Mouse (Mus musculus): Measurements from ENCODE around the gene Senp3.

The Senp3 gene

DNA sequence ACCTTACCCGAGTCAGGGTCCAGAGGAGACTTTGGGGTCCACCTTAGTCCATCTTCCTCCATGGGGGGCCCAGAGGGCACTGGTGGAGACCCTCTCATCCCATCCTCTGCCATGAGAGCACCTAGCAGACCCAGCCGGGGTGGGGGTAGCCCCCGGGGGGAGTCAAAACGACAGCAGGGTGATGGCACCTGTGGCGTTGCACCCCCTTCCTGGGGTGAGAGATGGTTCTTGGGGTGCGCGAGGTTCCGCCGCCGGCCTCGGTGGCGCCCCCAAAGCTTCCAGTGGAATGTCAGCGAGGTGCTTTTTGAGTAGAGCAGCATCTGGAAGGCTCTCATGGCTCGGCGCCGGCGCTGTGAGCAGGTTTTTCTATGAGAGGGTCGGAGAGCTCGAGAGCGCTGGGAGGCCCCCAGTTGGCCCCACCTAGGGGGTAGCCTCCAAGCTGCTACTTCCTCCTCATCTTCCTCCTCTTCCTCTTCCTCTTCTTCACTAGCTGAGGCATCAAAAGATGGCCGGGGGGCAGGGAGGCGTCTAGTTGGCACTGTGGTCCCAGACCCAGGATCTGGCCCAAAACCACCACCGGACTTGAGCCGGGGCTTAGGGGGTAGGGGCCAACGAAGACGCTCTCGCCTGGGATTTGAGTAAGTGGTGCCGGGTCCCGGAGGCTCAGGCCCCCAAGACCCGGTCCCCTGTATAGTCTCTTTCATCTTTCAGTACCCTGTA lies 1.6 kb downstream of the Senp3 start:
- DNase-seq, result no peak

DNA sequence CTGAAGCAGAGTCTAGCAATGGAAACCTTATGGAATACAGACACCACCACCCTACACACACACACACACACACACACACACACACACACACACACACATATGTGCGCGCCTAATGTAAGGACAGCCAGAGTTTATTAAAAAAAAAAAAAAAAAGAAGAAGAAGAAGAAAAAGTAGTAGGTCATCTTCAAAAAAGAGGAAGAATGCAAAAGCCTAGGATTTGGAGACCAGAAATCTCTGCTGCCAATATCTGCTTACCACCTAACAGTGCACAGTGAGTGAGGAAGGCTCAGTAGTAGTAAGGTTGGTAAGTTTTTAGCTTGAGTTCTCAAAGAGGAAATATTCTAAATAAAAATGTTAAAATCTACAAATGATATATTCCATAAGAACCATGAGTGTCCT lies 2.7 kb downstream of the Senp3 start:
- no peak for DNase-seq

GRCm38 (mm10) chr11:69672211-69672706 lies 9.6 kb downstream of the Senp3 start, which contains the start of gene Eif4a1:
Gene Eif4a1, minus strand, starts transcription at chr11:69672423.
- DNase-seq, result peak; percentile 99 to 100

DNA sequence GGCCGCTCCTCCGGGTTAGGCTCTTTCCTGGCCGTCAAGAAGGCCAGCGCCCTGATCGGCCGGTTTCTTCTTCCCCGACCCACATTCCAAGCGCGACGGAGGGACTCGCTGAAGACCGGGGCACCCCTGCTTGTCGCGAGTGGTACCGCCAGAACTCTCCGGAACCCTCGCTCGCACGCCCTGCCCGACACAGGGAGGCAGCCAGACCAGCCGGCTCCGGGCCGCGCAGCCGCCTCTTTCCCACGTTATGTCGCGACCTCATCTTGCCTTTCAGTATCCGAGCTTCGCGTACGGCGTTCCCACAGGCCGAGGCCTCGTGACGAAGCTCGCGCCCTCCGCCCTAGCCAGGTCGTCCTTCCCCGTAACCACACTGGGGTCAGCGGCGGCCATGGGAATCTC lies 10.2 kb downstream of the Senp3 start:
- no peak for DNase-seq

GRCm38 (mm10) chr11:69670786-69671725 lies 10.8 kb downstream of the Senp3 start:
- DNase-seq, result peak; percentile 93 to 97

DNA sequence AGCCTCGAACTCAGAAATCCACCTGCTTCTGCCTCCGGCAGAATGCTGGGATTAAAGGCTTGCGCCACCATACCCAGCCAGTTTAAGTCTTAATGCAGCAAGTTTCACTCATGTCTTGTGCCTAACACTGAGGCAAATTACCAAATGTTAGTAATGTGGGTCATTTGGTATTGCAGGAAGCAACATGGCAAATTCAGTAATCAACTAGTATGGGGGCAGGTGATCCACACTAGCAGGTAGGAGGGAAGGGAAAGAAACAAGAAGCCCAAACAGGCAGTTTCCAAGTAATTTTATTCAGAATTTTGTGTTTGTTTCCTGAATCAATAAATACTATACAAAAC lies 15.2 kb downstream of the Senp3 start:
- DNase-seq, result no peak

DNA sequence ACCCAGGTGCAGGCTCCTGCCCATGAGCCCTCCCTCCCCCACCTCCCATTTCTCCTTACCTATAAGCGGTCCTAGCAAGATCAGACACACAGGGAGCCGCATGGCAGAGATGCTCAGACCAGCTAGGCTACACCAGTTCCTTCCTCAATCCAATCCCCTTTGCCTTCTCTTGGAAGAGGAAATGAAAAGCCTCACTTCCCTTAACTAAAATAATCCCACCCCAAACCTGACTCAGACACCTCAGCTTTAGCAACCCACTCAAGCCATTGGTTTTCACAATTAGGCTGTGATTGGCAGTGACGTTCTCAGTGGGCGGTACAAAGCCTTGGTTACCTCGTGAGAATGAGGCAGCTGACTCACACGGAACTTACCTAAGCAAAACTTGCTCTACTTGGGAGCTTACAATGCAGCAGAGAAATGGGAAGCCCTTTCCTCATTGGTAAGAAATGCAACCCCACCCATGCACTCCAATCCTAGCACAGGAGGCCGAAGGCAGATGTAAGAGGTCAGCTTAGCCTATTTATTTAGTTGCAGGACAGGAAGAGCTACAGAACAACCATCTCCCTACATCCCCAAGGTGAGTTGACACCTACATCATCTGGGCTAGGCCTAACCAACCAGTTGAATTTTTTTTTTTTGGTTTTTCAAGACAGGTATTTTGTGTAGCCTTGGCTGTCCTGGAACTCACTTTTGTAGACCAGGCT lies 15.8 kb downstream of the Senp3 start, which contains the start of gene Cd68:
Cd68 (minus strand) TSS at position 193 of the 704 bp plus-strand sequence.
- DNase-seq, result no peak

DNA sequence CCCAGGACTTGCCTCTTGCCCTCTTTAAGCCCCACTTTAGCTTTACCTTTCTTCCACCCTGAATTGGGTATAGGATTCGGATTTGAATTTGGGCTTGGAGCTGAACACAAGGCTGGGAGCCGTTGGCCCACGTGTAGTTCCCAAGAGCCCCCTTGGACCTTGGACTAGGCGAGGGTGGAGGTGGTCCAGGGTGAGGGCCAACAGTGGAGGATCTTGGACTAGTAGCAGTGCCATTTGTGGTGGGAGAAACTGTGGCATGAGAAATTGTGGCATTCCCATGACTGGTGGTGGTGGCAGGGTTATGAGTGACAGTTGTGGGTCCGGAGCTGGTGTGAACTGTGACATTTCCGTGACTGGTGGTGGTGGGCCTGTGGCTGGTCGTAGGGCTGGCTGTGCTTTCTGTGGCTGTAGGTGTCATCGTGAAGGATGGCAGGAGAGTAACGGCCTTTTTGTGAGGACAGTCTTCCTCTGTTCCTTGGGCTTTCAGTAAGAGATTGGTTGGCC lies 16.4 kb downstream of the Senp3 start:
- DNase-seq, result no peak

GRCm38 (mm10) chr11:69664841-69665240 lies 17.0 kb downstream of the Senp3 start:
- DNase-seq, result no peak

DNA sequence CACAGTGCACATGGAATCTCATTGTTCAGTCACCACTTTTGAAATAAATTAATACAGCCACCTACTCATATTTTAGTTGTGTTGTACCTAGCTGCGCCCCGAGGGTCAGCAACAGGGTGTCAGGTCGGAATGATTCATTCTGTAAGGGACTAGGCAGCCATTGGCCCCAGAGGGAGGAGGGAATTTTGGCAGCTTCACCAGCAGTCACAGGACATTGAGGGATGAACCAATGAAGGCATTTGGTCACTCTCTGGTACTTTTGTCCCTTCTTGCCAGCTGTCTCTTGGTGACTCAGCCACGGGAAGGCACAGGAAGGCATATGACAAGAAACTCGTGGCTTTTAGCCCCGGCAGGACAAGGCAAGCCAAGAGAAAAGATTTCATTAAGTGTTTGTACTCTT lies 18.1 kb downstream of the Senp3 start:
- no peak for DNase-seq

GRCm38 (mm10) chr11:69662967-69663671 lies 18.8 kb downstream of the Senp3 start:
- no peak for DNase-seq

DNA sequence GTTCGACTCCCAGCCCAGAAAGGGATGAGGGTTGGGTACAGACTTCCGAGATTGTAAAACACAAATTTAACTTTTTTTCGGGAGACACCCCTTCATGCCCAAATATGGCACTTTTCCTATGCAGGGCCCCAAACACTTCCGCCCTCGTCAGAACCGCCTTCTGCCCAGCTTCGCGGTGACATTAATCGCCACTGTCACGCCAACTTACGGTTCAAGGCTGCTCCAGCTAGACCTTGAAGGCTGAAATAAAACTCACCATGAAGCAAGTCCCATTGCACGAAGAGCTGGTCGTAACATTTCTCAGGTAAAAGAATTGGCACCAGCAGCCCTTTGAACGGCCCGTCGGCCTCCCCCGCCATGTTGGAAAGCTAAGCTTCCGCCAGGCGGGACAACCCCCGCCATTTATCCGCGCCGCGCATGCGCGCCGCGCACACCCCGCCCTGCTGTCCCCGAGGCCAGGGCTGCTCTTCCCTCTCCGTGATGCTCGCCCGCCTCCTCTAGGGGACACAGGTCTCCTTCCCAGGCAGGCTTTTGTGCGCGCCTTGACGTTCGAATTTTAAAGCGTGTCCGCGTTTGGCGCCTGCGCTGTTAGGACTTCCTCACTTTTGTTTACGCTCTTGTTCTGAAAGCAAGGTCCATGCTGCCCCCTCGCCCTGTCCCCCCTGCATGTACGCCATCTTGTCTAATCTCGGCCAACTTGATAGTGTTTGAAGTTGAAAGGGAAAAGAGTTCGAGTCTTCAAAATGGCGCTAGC lies 19.5 kb downstream of the Senp3 start, which contains the start of gene Mpdu1:
Mpdu1 (minus strand) TSS at position 430 of the 754 bp plus-strand sequence.
- DNase-seq, result peak; percentile 93 to 96

- no peak for DNase-seq
Measured at GRCm38 (mm10) chr11:69661221-69661881, 20.5 kb downstream of the Senp3 start.

DNA sequence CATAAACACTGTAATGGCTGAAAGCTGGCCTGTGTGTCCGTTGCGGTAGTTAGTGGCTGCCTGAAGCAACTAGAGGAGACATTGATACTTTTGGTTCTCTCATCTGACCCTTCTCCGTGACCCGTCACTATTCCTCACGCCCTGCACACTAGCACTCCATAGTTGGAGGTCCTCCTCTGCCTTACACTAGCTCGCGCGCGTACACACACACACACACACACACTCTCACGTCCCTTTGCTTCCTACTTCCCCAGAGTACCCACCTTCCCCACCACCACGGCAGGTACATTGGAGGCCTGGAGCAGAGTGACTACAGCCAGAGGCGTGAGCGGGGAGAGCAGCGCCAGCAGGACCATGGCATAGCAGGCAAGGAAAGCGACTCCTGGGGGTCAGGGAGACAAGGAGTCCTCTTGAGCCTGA lies 24.4 kb downstream of the Senp3 start:
- DNase-seq, result no peak

DNA sequence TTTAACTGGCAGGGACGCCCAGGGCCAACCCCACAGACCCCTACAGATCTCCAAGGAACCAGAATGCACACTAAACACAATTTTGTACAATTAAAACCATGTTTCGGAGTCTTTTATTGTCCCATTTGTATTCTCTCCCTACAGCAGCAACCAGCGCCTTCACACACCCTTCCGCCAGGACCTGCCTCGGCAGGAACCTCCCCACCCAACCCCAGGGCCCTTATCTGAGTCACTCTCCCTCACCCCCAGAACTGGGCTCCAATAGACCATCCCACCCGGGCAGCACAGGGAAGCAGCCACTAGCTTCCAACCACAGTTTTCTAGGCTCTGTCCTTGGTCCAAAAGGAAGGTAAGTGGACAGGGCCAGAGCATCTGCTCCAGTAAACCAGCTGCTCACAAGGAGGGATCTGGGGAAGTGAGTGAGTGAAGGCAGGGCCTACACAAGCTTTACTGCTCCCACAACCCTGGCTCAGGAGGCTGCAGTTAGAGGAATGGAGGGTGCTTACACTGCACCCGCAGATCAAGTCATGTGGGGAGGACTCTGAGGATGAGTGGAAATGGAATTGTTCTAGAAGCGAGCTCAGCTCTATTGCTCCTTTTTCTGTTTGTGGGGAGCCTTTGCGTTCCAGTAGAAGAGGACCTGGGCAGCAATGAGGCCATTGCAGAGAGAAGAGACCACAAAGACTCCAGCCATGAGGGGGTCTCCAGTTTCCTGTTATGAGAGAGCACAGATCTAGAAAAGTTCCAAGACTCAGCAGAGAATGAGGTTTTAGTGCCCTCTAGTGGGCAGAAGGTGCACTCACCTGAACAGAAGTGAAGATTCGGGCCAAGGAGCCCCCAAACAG lies 25.0 kb downstream of the Senp3 start:
- DNase-seq, result peak; percentile 49 to 61

DNA sequence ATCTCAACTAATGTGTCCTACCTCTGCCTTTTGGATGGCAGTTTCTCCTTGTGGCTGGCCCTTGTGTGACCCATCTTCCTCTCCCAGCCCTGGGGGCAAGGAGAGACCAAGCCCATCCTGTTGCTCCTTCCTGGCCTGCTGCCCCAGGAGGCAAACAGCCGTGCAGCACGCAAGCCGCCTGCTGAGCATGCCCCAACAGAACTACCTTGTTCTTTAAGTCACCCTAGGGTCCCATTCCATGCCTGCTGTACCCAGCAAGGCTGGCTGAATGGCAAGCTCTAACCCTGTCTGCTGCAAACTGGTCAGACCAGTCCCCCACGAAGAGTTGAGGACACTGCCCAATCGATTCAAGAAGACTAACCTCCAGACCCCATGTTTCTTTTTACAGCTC lies 25.8 kb downstream of the Senp3 start:
- no peak for DNase-seq

- peak; percentile 74 to 83 for DNase-seq
Measured at GRCm38 (mm10) chr11:69655264-69656064, 26.4 kb downstream of the Senp3 start, which contains the start of gene Sox15. Gene Sox15, plus strand, starts transcription at chr11:69655314.

GRCm38 (mm10) chr11:69654760-69655159 lies 27.1 kb downstream of the Senp3 start:
- no peak for DNase-seq

DNA sequence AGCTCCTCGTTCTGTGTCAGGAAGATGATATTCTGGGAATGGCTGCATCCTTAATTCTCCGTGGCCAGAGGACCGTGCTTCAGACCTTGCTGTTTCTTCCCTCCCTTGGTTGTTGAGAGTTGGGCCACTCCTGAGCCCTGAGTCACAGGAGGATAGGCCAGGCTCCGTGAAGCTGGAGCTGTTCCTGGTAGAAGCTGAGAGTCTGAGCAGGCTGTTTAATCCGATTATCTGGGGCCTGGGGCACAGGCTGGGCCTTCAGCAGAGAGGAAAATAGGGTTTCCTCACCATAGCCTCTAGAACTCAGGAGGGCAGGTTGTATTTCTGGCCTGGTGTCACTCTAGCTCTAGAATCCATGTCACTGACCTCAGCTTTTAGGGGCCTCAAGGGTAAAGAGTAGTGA lies 28.5 kb downstream of the Senp3 start:
- DNase-seq, result no peak

All from cerebellum, adult 18-20 months (tissue).